Mouse (Mus musculus) MEL (cell line): ENCODE measurements at regions not wholly inside any gene's neighbourhood (a gene's known extent, or its start where the extent isn't known, plus 50 kb on each side); places are given as distances from the start of the nearest gene placed in this dataset.

Experiments
- DNase-seq: peaks from one replicate; pipeline ENCODE4 v3.0.0; 2011; ENCODE audit warnings: low read depth, low spot score
- H3K27ac ChIP-seq: 2 replicates; pipeline ENCODE4 v1.5.1; 2012; ENCODE audit warnings: low read depth, mild to moderate bottlenecking, control low read depth, low read length, moderate library complexity; ENCODE audit not compliant: control insufficient read depth
- H3K27me3 ChIP-seq, 2 experiments: fragments of 150-350 bp in 1 of 2; sonication (generic) in 1 of 2; 2 replicates each; pipeline ENCODE4 v1.6.1; 2012; ENCODE audit warnings: low read length in 2 of 2, mild to moderate bottlenecking in 2 of 2, improper control_type of control experiment in 1 of 2, moderate library complexity in 1 of 2; ENCODE audit not compliant: insufficient read depth in 2 of 2, control insufficient read depth in 1 of 2
- H3K36me3 ChIP-seq, 2 experiments: 2 replicates each; pipeline ENCODE4 v1.6.1; 2012 to 2014; ENCODE audit warnings: low read length in 2 of 2, improper control_type of control experiment in 1 of 2, inconsistent platforms in 1 of 2, mild to moderate bottlenecking in 1 of 2; ENCODE audit not compliant: insufficient read depth in 2 of 2, control insufficient read depth in 1 of 2
- H3K4me1 ChIP-seq, 2 experiments: fragments of 150-350 bp in 1 of 2; sonication (generic) in 1 of 2; 2 replicates each; pipeline ENCODE4 v1.6.1; 2012; ENCODE audit warnings: low read length in 2 of 2, improper control_type of control experiment in 1 of 2, mild to moderate bottlenecking in 1 of 2; ENCODE audit not compliant: insufficient read depth in 2 of 2, control insufficient read depth in 1 of 2
- H3K4me3 ChIP-seq, 2 experiments: fragments of 150-350 bp in 1 of 2; sonication (generic) in 1 of 2; 2 replicates each; pipeline ENCODE4 v1.5.1; 2012; ENCODE audit warnings: low read depth in 2 of 2, low read length in 2 of 2, mild to moderate bottlenecking in 2 of 2, moderate library complexity in 2 of 2, control low read depth in 1 of 2, improper control_type of control experiment in 1 of 2; ENCODE audit not compliant: control insufficient read depth in 1 of 2, insufficient read depth in 1 of 2
- H3K79me2 ChIP-seq: 2 replicates; pipeline ENCODE4 v1.6.1; 2012; ENCODE audit warnings: mild to moderate bottlenecking, low read length, moderate library complexity; ENCODE audit not compliant: control insufficient read depth, poor library complexity, insufficient read depth
- H3K9ac ChIP-seq: 2 replicates; pipeline ENCODE4 v1.6.1; 2012; ENCODE audit warnings: low read depth, mild to moderate bottlenecking, control low read depth, low read length, moderate library complexity; ENCODE audit not compliant: control insufficient read depth, poor library complexity, severe bottlenecking
- H3K9me3 ChIP-seq: fragments of 150-350 bp; sonication (generic); replicated peaks from 2 replicates; pipeline ENCODE4 v1.6.1; 2012; ENCODE audit warnings: mild to moderate bottlenecking, low read length, improper control_type of control experiment, moderate library complexity; ENCODE audit not compliant: insufficient read depth
- BHLHE40 ChIP-seq: IDR thresholded peaks from 2 replicates; pipeline ENCODE4 v1.6.1; 2012; ENCODE audit warnings: low read depth, mild to moderate bottlenecking, inconsistent platforms, low read length, improper control_type of control experiment, borderline replicate concordance
- CHD2 ChIP-seq: IDR thresholded peaks from 2 replicates; pipeline ENCODE4 v1.6.1; 2011; ENCODE audit warnings: low read length, improper control_type of control experiment
- CTCF ChIP-seq, 3 experiments: IDR thresholded peaks in 2 of 3; conservative IDR thresholded peaks in 1 of 3; 2 replicates each; pipeline ENCODE4 v1.5.1; 2011 to 2012; ENCODE audit warnings: low read length in 3 of 3, low read depth in 2 of 3, mild to moderate bottlenecking in 2 of 3, improper control_type of control experiment in 1 of 3, inconsistent platforms in 1 of 3, mixed read lengths in 1 of 3, moderate library complexity in 1 of 3; ENCODE audit not compliant: control insufficient read depth in 1 of 3, insufficient read depth in 1 of 3, poor library complexity in 1 of 3, severe bottlenecking in 1 of 3
- E2F4 ChIP-seq: IDR thresholded peaks from 2 replicates; pipeline ENCODE4 v1.6.1; 2011; ENCODE audit warnings: low read depth, low read length, improper control_type of control experiment, borderline replicate concordance
- ELF1 ChIP-seq: IDR thresholded peaks from 2 replicates; pipeline ENCODE4 v1.6.1; 2014; ENCODE audit warnings: low read depth, mild to moderate bottlenecking, inconsistent platforms, low read length, improper control_type of control experiment, moderate library complexity
- ETS1 ChIP-seq: IDR thresholded peaks from 2 replicates; pipeline ENCODE4 v1.6.1; 2012; ENCODE audit warnings: low read depth, mild to moderate bottlenecking, inconsistent platforms, low read length, improper control_type of control experiment, moderate library complexity
- GABPA ChIP-seq: IDR thresholded peaks from 2 replicates; pipeline ENCODE4 v1.6.1; 2012; ENCODE audit warnings: low read depth, mild to moderate bottlenecking, inconsistent platforms, low read length, improper control_type of control experiment, moderate library complexity
- JUND ChIP-seq: IDR thresholded peaks from 2 replicates; pipeline ENCODE4 v1.6.1; 2011; ENCODE audit warnings: low read depth, mild to moderate bottlenecking, improper control_type of control experiment, low read length
- MAX ChIP-seq: IDR thresholded peaks from 2 replicates; pipeline ENCODE4 v1.6.1; 2011; ENCODE audit warnings: low read length, improper control_type of control experiment
- MAZ ChIP-seq: IDR thresholded peaks from 2 replicates; pipeline ENCODE4 v1.6.1; 2012; ENCODE audit warnings: low read depth, mild to moderate bottlenecking, inconsistent platforms, low read length, improper control_type of control experiment
- MEF2A ChIP-seq: IDR thresholded peaks from 2 replicates; pipeline ENCODE4 v1.6.1; 2014; ENCODE audit warnings: low read depth, mild to moderate bottlenecking, inconsistent platforms, low read length, improper control_type of control experiment; ENCODE audit not compliant: poor library complexity, insufficient replicate concordance, severe bottlenecking; ENCODE audit errors: extremely low read depth
- MXI1 ChIP-seq: IDR thresholded peaks from 2 replicates; pipeline ENCODE4 v1.6.1; 2011; ENCODE audit warnings: mild to moderate bottlenecking, low read depth, low read length, improper control_type of control experiment
- MYB ChIP-seq: IDR thresholded peaks from 2 replicates; pipeline ENCODE4 v1.6.1; 2011; ENCODE audit warnings: mild to moderate bottlenecking, low read depth, low read length, improper control_type of control experiment
- MYC ChIP-seq: IDR thresholded peaks from 2 replicates; pipeline ENCODE4 v1.6.1; 2011; ENCODE audit warnings: low read depth, mild to moderate bottlenecking, low read length, improper control_type of control experiment, moderate library complexity
- NELFE ChIP-seq: IDR thresholded peaks from 2 replicates; pipeline ENCODE4 v1.6.1; 2011; ENCODE audit warnings: low read depth, low read length, improper control_type of control experiment
- NRF1 ChIP-seq: IDR thresholded peaks from 2 replicates; pipeline ENCODE4 v1.6.1; 2014; ENCODE audit warnings: low read depth, mild to moderate bottlenecking, inconsistent platforms, low read length, improper control_type of control experiment, moderate library complexity; ENCODE audit not compliant: poor library complexity, insufficient read depth, severe bottlenecking
- RAD21 ChIP-seq: IDR thresholded peaks from 2 replicates; pipeline ENCODE4 v1.6.1; 2011; ENCODE audit warnings: mild to moderate bottlenecking, low read depth, low read length, improper control_type of control experiment
- SMC3 ChIP-seq: IDR thresholded peaks from 2 replicates; pipeline ENCODE4 v1.6.1; 2011; ENCODE audit warnings: low read depth, low read length, improper control_type of control experiment
- TAL1 ChIP-seq: IDR thresholded peaks from 2 replicates; pipeline ENCODE4 v1.6.1; 2012; ENCODE audit warnings: mild to moderate bottlenecking, inconsistent platforms, low read length, moderate library complexity, mixed read lengths
- TCF12 ChIP-seq: IDR thresholded peaks from 2 replicates; pipeline ENCODE4 v1.6.1; 2014; ENCODE audit warnings: low read depth, mild to moderate bottlenecking, inconsistent platforms, low read length, improper control_type of control experiment, moderate library complexity
- ZC3H11A ChIP-seq: IDR thresholded peaks from 2 replicates; pipeline ENCODE4 v1.6.1; 2012; ENCODE audit warnings: low read depth, mild to moderate bottlenecking, inconsistent platforms, low read length, improper control_type of control experiment

DNA sequence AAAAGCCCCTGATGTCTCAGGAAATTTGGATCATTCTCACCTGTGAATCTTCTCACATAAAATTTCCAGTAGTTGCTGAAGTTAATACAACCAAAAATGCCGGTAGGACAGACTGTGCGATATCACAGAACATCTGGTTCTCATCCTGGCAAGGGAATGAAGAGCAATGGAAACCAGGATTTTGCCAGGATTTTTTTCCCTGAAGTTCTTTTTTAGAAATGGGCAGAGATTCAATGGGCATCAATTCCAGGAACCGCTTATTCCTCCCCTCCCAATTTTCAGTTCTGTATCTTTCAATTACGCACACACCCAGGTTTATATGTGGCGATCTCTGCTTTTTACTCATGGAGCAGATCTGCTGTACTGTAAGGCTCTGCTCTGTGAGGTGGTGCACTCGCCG lies 496.3 kb downstream of the Etnk1 start:
- no peak overlapping the region for H3K9ac ChIP-seq
- TF ChIP-seq MAX (no peak), MYB (no peak), SMC3 (no peak), BHLHE40 (no peak), NRF1 (no peak), E2F4 (no peak), NELFE (no peak), MXI1 (no peak), GABPA (no peak), TAL1 (no peak), ETS1 (no peak), RAD21 (no peak), MYC (no peak), ELF1 (no peak), MAZ (no peak)
- no peaks in the 10 kb centered on the region for H3K36me3 ChIP-seq
- H3K4me3 ChIP-seq = no peak overlapping the region
- H3K79me2 ChIP-seq = no peaks in the 10 kb centered on the region
- H3K4me1 ChIP-seq = no peaks in the 10 kb centered on the region
- H3K9me3 ChIP-seq = no peaks in the 10 kb centered on the region
- H3K27ac ChIP-seq = no peak overlapping the region
- no peak for DNase-seq
- H3K27me3 ChIP-seq = no peaks in the 10 kb centered on the region

DNA sequence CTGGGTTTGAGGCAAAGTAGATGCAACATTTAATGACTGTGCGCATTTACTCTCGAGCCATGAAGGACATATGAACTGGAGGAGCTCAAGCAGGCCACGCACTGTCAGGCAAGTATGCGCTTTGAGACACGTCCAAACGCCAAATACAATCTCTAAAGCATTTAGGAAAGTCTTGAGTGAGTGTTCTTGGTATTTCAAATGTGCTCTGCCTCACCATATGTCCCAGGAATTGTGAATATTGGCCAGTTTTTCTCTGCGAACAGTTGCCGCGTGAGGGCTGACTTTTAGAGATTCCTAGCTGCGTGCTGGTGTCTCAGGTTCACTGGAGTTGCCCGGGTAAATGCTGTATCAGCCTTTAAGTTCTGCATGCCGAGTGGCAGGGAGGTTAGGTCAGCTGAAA lies 498.4 kb downstream of the Etnk1 start:
- H3K79me2 ChIP-seq = no peaks in the 10 kb centered on the region
- no peak overlapping the region for H3K4me3 ChIP-seq
- H3K36me3 ChIP-seq = peaks cover 0 to 3% of the 10 kb centered on the region in 2 experiments; a peak in 2 of 4 replicates
- peaks cover 2 to 6% of the 10 kb centered on the region in 2 experiments; a peak in 3 of 4 replicates for H3K4me1 ChIP-seq
- no peak for DNase-seq
- no peaks in the 10 kb centered on the region for H3K9me3 ChIP-seq
- no peak overlapping the region for H3K27ac ChIP-seq
- no peak overlapping the region for H3K9ac ChIP-seq
- TF ChIP-seq NELFE (no peak), ELF1 (no peak), ZC3H11A (no peak), CTCF (IDR thresholded peaks at IDR 0.05 in 2 of 3, conservative IDR thresholded peaks at IDR 0.05 in 1 of 3; ENCODE audit: control insufficient read depth in 1 of 3, insufficient read depth in 1 of 3, low read depth in 2 of 3, low read length in 3 of 3, poor library complexity in 1 of 3, severe bottlenecking in 1 of 3) (no peak), CHD2 (no peak), MYC (no peak), TCF12 (no peak), MYB (no peak), MEF2A (no peak), JUND (no peak), NRF1 (no peak)
- H3K27me3 ChIP-seq = no peaks in the 10 kb centered on the region
